17 mouse cellular contexts compared by ENCODE assay signal in genomic region chr13:111444325-111444724, GRCm38 (mm10).
"Had no signal": no experiment of that assay in that cellular context is flagged by ENCODE, and none has a peak within 500 bp of the region (broad histone marks: within the 10 kb centered on the region; RNA-seq: fewer than 3 reads in every experiment).

No protein-coding gene starts in this region.

- H3K27me3 ChIP-seq: neural tube, embryonic 12.5 days; neural tube, embryonic 13.5 days; neural tube, embryonic 15.5 days; stomach, embryonic 15.5 days had no signal

- H3K4me3 ChIP-seq: neural tube, embryonic 12.5 days; neural tube, embryonic 13.5 days; neural tube, embryonic 15.5 days; stomach, embryonic 15.5 days had no signal

- H3K9me3 ChIP-seq: neural tube, embryonic 12.5 days; neural tube, embryonic 13.5 days; neural tube, embryonic 15.5 days; stomach, embryonic 15.5 days had no signal

- H3K4me1 ChIP-seq: neural tube, embryonic 12.5 days; neural tube, embryonic 13.5 days; neural tube, embryonic 15.5 days; stomach, embryonic 15.5 days had no signal

- H3K9ac ChIP-seq: neural tube, embryonic 12.5 days; neural tube, embryonic 13.5 days; neural tube, embryonic 15.5 days; stomach, embryonic 15.5 days had no signal

- H3K4me2 ChIP-seq: neural tube, embryonic 12.5 days; neural tube, embryonic 13.5 days; neural tube, embryonic 15.5 days; stomach, embryonic 15.5 days had no signal

- H3K27ac ChIP-seq: neural tube, embryonic 12.5 days; neural tube, embryonic 13.5 days; neural tube, embryonic 15.5 days; stomach, embryonic 15.5 days; stomach, postnatal 0 days had no signal

- DNase-seq: retina, postnatal 1 day; right cerebral cortex, adult 18-20 months; right cerebral cortex, postnatal 14 days; right cerebral cortex, postnatal 25 days; right cerebral cortex, postnatal 4 days; spleen, adult 18-20 months; thymus, adult 18-20 months; thymus, adult 2 months; thymus, postnatal 14 days; thymus, postnatal 25 days; thymus, postnatal 36 days; thymus, postnatal 4 days had no signal
